32 mouse cellular contexts compared by ENCODE assay signal in genomic region chrX:104978432-104978831, GRCm38 (mm10).
"Had no signal": no experiment of that assay in that cellular context is flagged by ENCODE, and none has a peak within 500 bp of the region (broad histone marks: within the 10 kb centered on the region; RNA-seq: fewer than 3 reads in every experiment).

No protein-coding gene starts in this region.

- DNase-seq: left cerebral cortex, postnatal 4 days; liver; liver, embryonic 13.5 days; liver, postnatal 0 days; lung, adult 18-20 months; lung, adult 2 months; lung, embryonic 14.5 days; lung, postnatal 10 days; lung, postnatal 14 days; lung, postnatal 36 days; lung, postnatal 4 days; midbrain, embryonic 14.5 days had no signal

- H3K27ac ChIP-seq: limb, embryonic 10.5 days; limb, embryonic 12.5 days; limb, embryonic 13.5 days; limb, embryonic 15.5 days; liver, embryonic 12.5 days; liver, embryonic 13.5 days; liver, embryonic 14.5 days; liver, embryonic 15.5 days; lung, embryonic 15.5 days; macrophage; midbrain, embryonic 10.5 days; midbrain, embryonic 12.5 days; midbrain, embryonic 13.5 days; neural tube, embryonic 12.5 days; neural tube, embryonic 13.5 days had no signal

- H3K4me1 ChIP-seq: limb, embryonic 10.5 days; limb, embryonic 12.5 days; limb, embryonic 13.5 days; limb, embryonic 15.5 days; liver, embryonic 12.5 days; liver, embryonic 13.5 days; liver, embryonic 15.5 days; lung, embryonic 15.5 days; megakaryocyte, embryonic 14.5 days; midbrain, embryonic 10.5 days; midbrain, embryonic 12.5 days; midbrain, embryonic 13.5 days; neural tube, embryonic 12.5 days; neural tube, embryonic 13.5 days had no signal

- H3K36me3 ChIP-seq: limb, embryonic 10.5 days; limb, embryonic 12.5 days; limb, embryonic 13.5 days; limb, embryonic 15.5 days; liver, embryonic 12.5 days; liver, embryonic 13.5 days; liver, embryonic 15.5 days; lung, embryonic 15.5 days; midbrain, embryonic 10.5 days; midbrain, embryonic 12.5 days; midbrain, embryonic 13.5 days; neural tube, embryonic 12.5 days; neural tube, embryonic 13.5 days had no signal

- H3K9me3 ChIP-seq: limb, embryonic 10.5 days; limb, embryonic 12.5 days; limb, embryonic 13.5 days; limb, embryonic 15.5 days; liver, embryonic 12.5 days; liver, embryonic 13.5 days; liver, embryonic 15.5 days; lung, embryonic 15.5 days; megakaryocyte, embryonic 14.5 days; midbrain, embryonic 10.5 days; midbrain, embryonic 12.5 days; midbrain, embryonic 13.5 days; neural tube, embryonic 12.5 days; neural tube, embryonic 13.5 days had no signal

- ATAC-seq: liver, embryonic 12.5 days; liver, postnatal 0 days; lung, postnatal 0 days; midbrain, embryonic 13.5 days; midbrain, embryonic 16.5 days had no signal

- H3K4me3 ChIP-seq: limb, embryonic 10.5 days; limb, embryonic 12.5 days; limb, embryonic 13.5 days; limb, embryonic 15.5 days; liver, embryonic 12.5 days; liver, embryonic 13.5 days; liver, embryonic 15.5 days; lung, embryonic 15.5 days; megakaryocyte, embryonic 14.5 days; midbrain, embryonic 10.5 days; midbrain, embryonic 12.5 days; midbrain, embryonic 13.5 days; myocyte; neural tube, embryonic 12.5 days; neural tube, embryonic 13.5 days had no signal

- H3K4me2 ChIP-seq: limb, embryonic 12.5 days; limb, embryonic 13.5 days; limb, embryonic 15.5 days; liver, embryonic 11.5 days; liver, embryonic 12.5 days; liver, embryonic 13.5 days; liver, embryonic 15.5 days; lung, embryonic 14.5 days; lung, embryonic 15.5 days; midbrain, embryonic 11.5 days; midbrain, embryonic 12.5 days; midbrain, embryonic 13.5 days; neural tube, embryonic 12.5 days; neural tube, embryonic 13.5 days had no signal

- H3K9ac ChIP-seq: limb, embryonic 12.5 days; limb, embryonic 13.5 days; limb, embryonic 15.5 days; liver, embryonic 12.5 days; liver, embryonic 13.5 days; liver, embryonic 14.5 days; liver, embryonic 15.5 days; liver, postnatal 0 days; lung, embryonic 14.5 days; lung, embryonic 15.5 days; midbrain, embryonic 12.5 days; midbrain, embryonic 13.5 days; neural tube, embryonic 12.5 days; neural tube, embryonic 13.5 days had no signal
